Mouse (Mus musculus) testis, adult 2 months (tissue): ENCODE measurements around the gene Adamts20. TPM values are rescaled to one million over a fixed set of nuclear protein-coding genes. Genes with fewer than 3 reads are reported as not detected.

Experiments used
- H3K27ac ChIP-seq: fragments of 200-500 bp; 2 replicates; pipeline ENCODE4 v1.5.1; 2012; ENCODE audit warnings: low read depth, low read length; ENCODE audit not compliant: control insufficient read depth, insufficient read depth
- H3K27me3 ChIP-seq: fragments of 200-500 bp; 2 replicates; pipeline ENCODE4 v1.6.1; 2012; ENCODE audit warnings: mild to moderate bottlenecking, low read length, moderate library complexity; ENCODE audit not compliant: control insufficient read depth, insufficient read depth
- H3K36me3 ChIP-seq: fragments of 200-500 bp; 2 replicates; pipeline ENCODE4 v1.6.1; 2012; ENCODE audit warnings: mild to moderate bottlenecking, low read length; ENCODE audit not compliant: control insufficient read depth, insufficient read depth
- H3K4me1 ChIP-seq: fragments of 200-500 bp; 2 replicates; pipeline ENCODE4 v1.6.1; 2012; ENCODE audit warnings: low read length; ENCODE audit not compliant: control insufficient read depth, insufficient read depth
- H3K4me3 ChIP-seq: fragments of 200-500 bp; 2 replicates; pipeline ENCODE4 v1.5.1; 2012; ENCODE audit warnings: low read depth, mild to moderate bottlenecking, low read length, moderate library complexity, mixed read lengths; ENCODE audit not compliant: control insufficient read depth
- CTCF ChIP-seq: fragments of 200-500 bp; IDR thresholded peaks from 2 replicates; pipeline ENCODE4 v1.5.1; 2012; ENCODE audit warnings: low read depth, mild to moderate bottlenecking, inconsistent platforms, low read length, moderate library complexity; ENCODE audit not compliant: control insufficient read depth, insufficient read depth, insufficient replicate concordance
- POLR2A ChIP-seq: fragments of 200-500 bp; IDR thresholded peaks from 2 replicates; pipeline ENCODE4 v1.6.1; 2012; ENCODE audit warnings: low read depth, mild to moderate bottlenecking, inconsistent platforms, low read length, moderate library complexity; ENCODE audit not compliant: control insufficient read depth
- polyA plus RNA-seq: library from polyadenylated mRNA; depleted of rRNA; stranded (reverse); fragments of >200 nt; gene quantifications from 2 replicates; pipeline ENCODE4 v1.2.3, GENCODE M21; 2012

Gene Adamts20
- polyA plus RNA-seq, 1 experiment, result 1.5 TPM

- peaks cover 5% of the 10 kb centered on the region for H3K4me1 ChIP-seq
- TF ChIP-seq CTCF (no peak), POLR2A (no peak)
- no peaks in the 10 kb centered on the region for H3K36me3 ChIP-seq
- no peak overlapping the region for H3K27ac ChIP-seq
- no peak overlapping the region for H3K4me3 ChIP-seq
- no peaks in the 10 kb centered on the region for H3K27me3 ChIP-seq
Measured at GRCm38 (mm10) chr15:94263866-94264496, 201.2 kb downstream of the Adamts20 start.

- Histone ChIP-seq H3K27ac (no peak overlapping the region), H3K4me1 (peaks cover 2% of the 10 kb centered on the region), H3K4me3 (no peak overlapping the region), H3K36me3 (no peaks in the 10 kb centered on the region), H3K27me3 (no peaks in the 10 kb centered on the region)
- TF ChIP-seq CTCF (no peak), POLR2A (no peak)
Measured at GRCm38 (mm10) chr15:94263241-94263640, 202.0 kb downstream of the Adamts20 start.

GRCm38 (mm10) chr15:94259497-94259896 is 205.7 kb downstream of the Adamts20 start:
- H3K4me1 ChIP-seq, result no peaks in the 10 kb centered on the region
- no peak overlapping the region for H3K27ac ChIP-seq
- no peak overlapping the region for H3K4me3 ChIP-seq
- TF ChIP-seq POLR2A, result no peak
- TF ChIP-seq CTCF, result no peak
- H3K27me3 ChIP-seq, result no peaks in the 10 kb centered on the region
- no peaks in the 10 kb centered on the region for H3K36me3 ChIP-seq

GRCm38 (mm10) chr15:94255538-94255937 is 209.7 kb downstream of the Adamts20 start:
- H3K4me1 ChIP-seq, result no peaks in the 10 kb centered on the region
- TF ChIP-seq CTCF, result no peak
- no peak for TF ChIP-seq POLR2A
- H3K27me3 ChIP-seq, result no peaks in the 10 kb centered on the region
- H3K4me3 ChIP-seq, result no peak overlapping the region
- no peak overlapping the region for H3K27ac ChIP-seq
- no peaks in the 10 kb centered on the region for H3K36me3 ChIP-seq

- Histone ChIP-seq H3K27ac (no peak overlapping the region), H3K36me3 (no peaks in the 10 kb centered on the region), H3K4me3 (no peak overlapping the region), H3K27me3 (no peaks in the 10 kb centered on the region), H3K4me1 (no peaks in the 10 kb centered on the region)
- TF ChIP-seq POLR2A (no peak), CTCF (no peak)
Measured at GRCm38 (mm10) chr15:94254861-94255516, 210.2 kb downstream of the Adamts20 start.

- Histone ChIP-seq H3K36me3 (no peaks in the 10 kb centered on the region), H3K27ac (no peak overlapping the region), H3K27me3 (no peaks in the 10 kb centered on the region), H3K4me3 (no peak overlapping the region), H3K4me1 (no peaks in the 10 kb centered on the region)
- TF ChIP-seq POLR2A, result no peak
- TF ChIP-seq CTCF, result no peak
Measured at GRCm38 (mm10) chr15:94254091-94254860, 210.9 kb downstream of the Adamts20 start.
